Mouse (Mus musculus) spleen, adult 2 months (tissue): ENCODE results near the gene Apaf1.

ENCODE experiments used
- CTCF ChIP-seq: fragments of 200-500 bp; IDR thresholded peaks from 2 replicates; pipeline ENCODE4 v1.5.1; 2011; ENCODE audit warnings: mild to moderate bottlenecking, inconsistent platforms; ENCODE audit not compliant: insufficient read depth, insufficient read length, insufficient replicate concordance; ENCODE audit errors: extremely low read depth
- POLR2A ChIP-seq: fragments of 200-500 bp; IDR thresholded peaks from 2 replicates; pipeline ENCODE4 v1.6.1; 2011; ENCODE audit warnings: low read depth, low read length, inconsistent platforms

DNA sequence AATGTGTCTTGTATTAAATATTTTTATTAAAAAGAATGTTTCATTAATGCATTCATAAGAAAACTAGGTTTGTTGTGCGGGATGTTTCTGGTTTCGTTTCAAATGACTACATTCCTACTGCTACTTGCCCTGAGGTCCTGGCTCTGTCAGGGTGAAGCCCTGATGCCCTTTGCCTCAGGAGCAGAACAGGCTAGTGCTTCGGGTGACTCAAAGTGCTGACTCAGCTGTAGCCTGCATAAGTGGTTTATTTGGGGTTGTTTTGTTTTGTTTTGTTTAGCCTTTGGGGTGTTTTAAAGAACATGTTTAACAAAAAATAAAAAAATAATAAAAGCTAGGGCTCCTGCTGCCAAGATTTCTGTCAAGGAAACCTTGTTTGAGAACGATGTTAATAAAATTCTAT is 112.0 kb downstream of the Apaf1 start:
- TF ChIP-seq CTCF (no peak), POLR2A (no peak)
